Mouse (Mus musculus) mature B cell (primary cell): ENCODE results near the gene Atp6ap1l.

Experiments
- in situ Hi-C: fragments of 300-500 bp; cut with MboI; formaldehyde crosslinking; loops from 2 replicates; pipeline ENCODE4 v1.14.3; 2019

The Atp6ap1l gene

GRCm38 (mm10) chr13:90890111-90890510 lies 15.0 kb downstream of the Atp6ap1l start:
- in situ Hi-C loops: no loop called here

- in situ Hi-C loops: no loop called here
Observed at GRCm38 (mm10) chr13:90886568-90886983, 18.6 kb downstream of the Atp6ap1l start.

- in situ Hi-C loops: no loop called here
Observed at GRCm38 (mm10) chr13:90885856-90886532, 19.2 kb downstream of the Atp6ap1l start.

- in situ Hi-C loops: no loop called here
Observed at GRCm38 (mm10) chr13:90881727-90882429, 23.3 kb downstream of the Atp6ap1l start.

- in situ Hi-C loops: no loop called here
Observed at GRCm38 (mm10) chr13:90871579-90871978, 33.6 kb downstream of the Atp6ap1l start.

GRCm38 (mm10) chr13:90869157-90869556 lies 36.0 kb downstream of the Atp6ap1l start:
- in situ Hi-C loops: no loop called here

- in situ Hi-C loops: no loop called here
Observed at GRCm38 (mm10) chr13:90862138-90862537, 43.0 kb downstream of the Atp6ap1l start.

- in situ Hi-C loops: no loop called here
Observed at GRCm38 (mm10) chr13:90860888-90861431, 44.2 kb downstream of the Atp6ap1l start.

GRCm38 (mm10) chr13:90852727-90853630 lies 52.2 kb downstream of the Atp6ap1l start:
- in situ Hi-C loops: no loop called here

GRCm38 (mm10) chr13:90851795-90852194 lies 53.4 kb downstream of the Atp6ap1l start:
- in situ Hi-C loops: no loop called here

GRCm38 (mm10) chr13:90844191-90844590 lies 61.0 kb downstream of the Atp6ap1l start:
- in situ Hi-C loops: loop anchor here (25.0 kb wide), 1 partner anchor 1157 kb away; no protein-coding TSS in a partner anchor

GRCm38 (mm10) chr13:90843412-90843811 lies 61.7 kb downstream of the Atp6ap1l start:
- in situ Hi-C loops: loop anchor here (25.0 kb wide), 1 partner anchor 1156 kb away; no protein-coding TSS in a partner anchor

- in situ Hi-C loops: loop anchor here (25.0 kb wide), 1 partner anchor 1154 kb away; no protein-coding TSS in a partner anchor
Observed at GRCm38 (mm10) chr13:90841213-90841553, 64.0 kb downstream of the Atp6ap1l start.

- in situ Hi-C loops: loop anchor here (25.0 kb wide), 1 partner anchor 1153 kb away; no protein-coding TSS in a partner anchor
Observed at GRCm38 (mm10) chr13:90840530-90841212, 64.5 kb downstream of the Atp6ap1l start.

GRCm38 (mm10) chr13:90833641-90834207 lies 71.4 kb downstream of the Atp6ap1l start:
- in situ Hi-C loops: loop anchor here (25.0 kb wide), 1 partner anchor 1146 kb away; no protein-coding TSS in a partner anchor
